Mouse (Mus musculus) midbrain, embryonic 16.5 days (tissue): ENCODE data around the gene Ewsr1. TPM values are rescaled to one million over a fixed set of nuclear protein-coding genes. Genes with fewer than 3 reads are reported as not detected.

Experiments used
- ATAC-seq: fragments of 200-750 bp; cut with Nextera tagmentation; 2 replicates; pipeline ENCODE4 v1.8.0; 2017; ENCODE audit warnings: moderate TSS enrichment
- H3K27ac ChIP-seq: fragments of 300-500 bp; sonication (generic); 2 replicates; pipeline ENCODE4 v1.5.1; 2014; ENCODE audit warnings: mild to moderate bottlenecking, low read length, mixed read lengths
- H3K27me3 ChIP-seq: fragments of 300-500 bp; sonication (generic); 2 replicates; pipeline ENCODE4 v1.6.1; 2014; ENCODE audit warnings: low read depth, low read length, mixed read lengths; ENCODE audit not compliant: control insufficient read depth, insufficient read depth
- H3K36me3 ChIP-seq: fragments of 300-500 bp; sonication (generic); 2 replicates; pipeline ENCODE4 v1.6.1; 2014; ENCODE audit warnings: mild to moderate bottlenecking, low read length, moderate library complexity, mixed read lengths; ENCODE audit not compliant: control insufficient read depth, insufficient read depth
- H3K4me1 ChIP-seq: fragments of 300-500 bp; sonication (generic); 2 replicates; pipeline ENCODE4 v1.6.1; 2014; ENCODE audit warnings: mild to moderate bottlenecking, low read length, mixed read lengths; ENCODE audit not compliant: control insufficient read depth, insufficient read depth
- H3K4me2 ChIP-seq: fragments of 300-500 bp; sonication (generic); 2 replicates; pipeline ENCODE4 v1.6.1; 2014; ENCODE audit warnings: mild to moderate bottlenecking, low read length, mixed read lengths
- H3K4me3 ChIP-seq: fragments of 300-500 bp; sonication (generic); 2 replicates; pipeline ENCODE4 v1.5.1; 2014; ENCODE audit warnings: low read depth, mild to moderate bottlenecking, low read length, moderate library complexity, mixed read lengths
- H3K9ac ChIP-seq: fragments of 300-500 bp; sonication (generic); 2 replicates; pipeline ENCODE4 v1.6.1; 2014; ENCODE audit warnings: low read depth, low read length, mixed read lengths
- H3K9me3 ChIP-seq: fragments of 300-500 bp; sonication (generic); replicated peaks from 2 replicates; pipeline ENCODE4 v1.6.1; 2014; ENCODE audit warnings: mild to moderate bottlenecking, low read length, mixed read lengths; ENCODE audit not compliant: control insufficient read depth, poor library complexity, severe bottlenecking
- WGBS: fragments of 180-500 bp; shearing (Covaris S2); extraction: QIAGEN DNeasy Blood & Tissue Kit; methylation state at CpG from one replicate; pipeline ENCODE4 v1.1.7; 2014; 5-methylcytosine and 5-hydroxymethylcytosine counted together
- polyA plus RNA-seq: library from polyadenylated mRNA; unstranded; fragments of >200 nt; fragmentation: Nextera tagmentation; extraction: Ambion mirVana; gene quantifications from 2 replicates; pipeline ENCODE4 v1.2.1, GENCODE M21; 2015

Gene Ewsr1
- polyA plus RNA-seq, 1 experiment from 2014 or later, result 548 TPM

- no peaks in the 10 kb centered on the region for H3K9me3 ChIP-seq
- no peaks in the 10 kb centered on the region for H3K36me3 ChIP-seq
- ATAC-seq, result no peak
- H3K9ac ChIP-seq, result peak overlapping the region; percentile 51; the same call in 1 of the 2 replicates
- H3K4me2 ChIP-seq, result peak overlapping the region; percentile 58
- no peak overlapping the region for H3K27ac ChIP-seq
- H3K4me3 ChIP-seq, result peak overlapping the region; percentile 25
- H3K4me1 ChIP-seq, result peaks cover 38% of the 10 kb centered on the region
- H3K27me3 ChIP-seq, result peaks cover 48% of the 10 kb centered on the region
- 18% methylated on average over 13 of the region's 13 CpGs for WGBS
Observed at GRCm38 (mm10) chr11:5062326-5062725, 36.7 kb downstream of the Ewsr1 start.

- WGBS, result 3% methylated on average over 60 of the region's 62 CpGs
- no peak for ATAC-seq
- Histone ChIP-seq H3K4me1 (peaks cover 41% of the 10 kb centered on the region), H3K9me3 (no peaks in the 10 kb centered on the region), H3K36me3 (no peaks in the 10 kb centered on the region), H3K27me3 (peaks cover 55% of the 10 kb centered on the region), H3K4me2 (peak overlapping the region; percentile 58), H3K27ac (no peak overlapping the region), H3K9ac (peak overlapping the region; percentile 51), H3K4me3 (peak overlapping the region; percentile 25)
Observed at GRCm38 (mm10) chr11:5061413-5062139, 37.5 kb downstream of the Ewsr1 start.

GRCm38 (mm10) chr11:5060756-5061412, 38.2 kb downstream of the Ewsr1 start:
- H3K27ac ChIP-seq, result no peak overlapping the region
- peak overlapping the region; percentile 51 for H3K9ac ChIP-seq
- H3K4me1 ChIP-seq, result peaks cover 47% of the 10 kb centered on the region
- WGBS, result 52% methylated on average over 27 of the region's 28 CpGs
- no peak overlapping the region; the same call in 1 of the 2 replicates for H3K4me3 ChIP-seq
- no peak for ATAC-seq
- H3K9me3 ChIP-seq, result no peaks in the 10 kb centered on the region
- H3K4me2 ChIP-seq, result peak overlapping the region; percentile 58
- H3K36me3 ChIP-seq, result no peaks in the 10 kb centered on the region
- peaks cover 61% of the 10 kb centered on the region for H3K27me3 ChIP-seq

GRCm38 (mm10) chr11:5059704-5060156, 39.3 kb downstream of the Ewsr1 start:
- Histone ChIP-seq H3K4me2 (no peak overlapping the region), H3K36me3 (no peaks in the 10 kb centered on the region), H3K4me1 (peaks cover 47% of the 10 kb centered on the region), H3K4me3 (no peak overlapping the region), H3K27me3 (peaks cover 61% of the 10 kb centered on the region), H3K27ac (no peak overlapping the region), H3K9me3 (no peaks in the 10 kb centered on the region), H3K9ac (no peak overlapping the region)
- WGBS, result 10% methylated on average over 27 of the region's 27 CpGs
- no peak for ATAC-seq

- no peak overlapping the region for H3K4me3 ChIP-seq
- peaks cover 61% of the 10 kb centered on the region for H3K27me3 ChIP-seq
- H3K27ac ChIP-seq, result no peak overlapping the region
- no peak overlapping the region for H3K9ac ChIP-seq
- ATAC-seq, result no peak
- H3K4me1 ChIP-seq, result peaks cover 46% of the 10 kb centered on the region
- H3K36me3 ChIP-seq, result no peaks in the 10 kb centered on the region
- no peaks in the 10 kb centered on the region for H3K9me3 ChIP-seq
- no peak overlapping the region for H3K4me2 ChIP-seq
- 27% methylated on average over 14 of the region's 14 CpGs for WGBS
Observed at GRCm38 (mm10) chr11:5059230-5059629, 39.8 kb downstream of the Ewsr1 start.

GRCm38 (mm10) chr11:5058783-5059182, 40.3 kb downstream of the Ewsr1 start:
- Histone ChIP-seq H3K9ac (no peak overlapping the region), H3K9me3 (no peaks in the 10 kb centered on the region), H3K4me1 (peaks cover 41% of the 10 kb centered on the region), H3K4me2 (no peak overlapping the region), H3K27me3 (peaks cover 61% of the 10 kb centered on the region), H3K4me3 (no peak overlapping the region), H3K36me3 (no peaks in the 10 kb centered on the region), H3K27ac (no peak overlapping the region)
- 32% methylated on average over 9 of the region's 9 CpGs for WGBS
- ATAC-seq, result no peak

- peaks cover 35% of the 10 kb centered on the region for H3K4me1 ChIP-seq
- H3K27me3 ChIP-seq, result peaks cover 55% of the 10 kb centered on the region
- peak within 1 kb of the TSS; percentile 90 for H3K4me2 ChIP-seq
Observed at GRCm38 (mm10) chr11:5057856-5058641, 41.0 kb downstream of the Ewsr1 start, which contains the start of gene Rasl10a. Gene Rasl10a, plus strand, starts transcription at chr11:5058128.

GRCm38 (mm10) chr11:5057541-5057855, 41.6 kb downstream of the Ewsr1 start:
- Histone ChIP-seq H3K9ac (peak overlapping the region; percentile 66; the same call in 1 of the 2 replicates), H3K36me3 (no peaks in the 10 kb centered on the region), H3K27ac (no peak overlapping the region), H3K9me3 (no peaks in the 10 kb centered on the region), H3K27me3 (peaks cover 50% of the 10 kb centered on the region), H3K4me1 (peaks cover 31% of the 10 kb centered on the region), H3K4me2 (peak overlapping the region; percentile 90), H3K4me3 (peak overlapping the region; percentile 49)
- ATAC-seq, result no peak
- WGBS, result 8% methylated on average over 8 of the region's 8 CpGs

More at GRCm38 (mm10) chr11:5057856-5058641, 41.0 kb downstream of the Ewsr1 start, which contains the start of gene Rasl10a:
- H3K27ac ChIP-seq, result no peak within 1 kb of the TSS
- WGBS, result 2% methylated on average over 77 of the region's 77 CpGs
- H3K9ac ChIP-seq, result peak within 1 kb of the TSS; percentile 66
- H3K9me3 ChIP-seq, result no peaks in the 10 kb centered on the region
- peak within 1 kb of the TSS; percentile 49 for H3K4me3 ChIP-seq
- ATAC-seq, result peak; percentile 7; the same call in 1 of the 2 replicates
- H3K36me3 ChIP-seq, result no peaks in the 10 kb centered on the region
